Mouse (Mus musculus) G1E (cell line): ENCODE results near the gene Lin28b.

ENCODE experiments used
- CTCF ChIP-seq: IDR thresholded peaks from 2 replicates; pipeline ENCODE4 v1.5.1; 2012; ENCODE audit warnings: low read depth, low read length, inconsistent platforms, mixed read lengths
- GATA1 ChIP-seq: IDR thresholded peaks from 2 replicates; pipeline ENCODE4 v1.6.1; 2012; ENCODE audit warnings: borderline replicate concordance, low read length, inconsistent platforms, mixed read lengths
- GATA2 ChIP-seq: IDR thresholded peaks from 2 replicates; pipeline ENCODE4 v1.6.1; 2012; ENCODE audit warnings: low read depth, low read length, inconsistent platforms, borderline replicate concordance
- POLR2AphosphoS5 ChIP-seq: IDR thresholded peaks from 2 replicates; pipeline ENCODE4 v1.6.1; 2012; ENCODE audit warnings: low read depth, low read length, inconsistent platforms; ENCODE audit not compliant: insufficient replicate concordance
- TAL1 ChIP-seq: conservative IDR thresholded peaks from 2 replicates; pipeline ENCODE4 v1.6.1; 2012; ENCODE audit warnings: low read depth, low read length, inconsistent platforms, mixed read lengths

DNA sequence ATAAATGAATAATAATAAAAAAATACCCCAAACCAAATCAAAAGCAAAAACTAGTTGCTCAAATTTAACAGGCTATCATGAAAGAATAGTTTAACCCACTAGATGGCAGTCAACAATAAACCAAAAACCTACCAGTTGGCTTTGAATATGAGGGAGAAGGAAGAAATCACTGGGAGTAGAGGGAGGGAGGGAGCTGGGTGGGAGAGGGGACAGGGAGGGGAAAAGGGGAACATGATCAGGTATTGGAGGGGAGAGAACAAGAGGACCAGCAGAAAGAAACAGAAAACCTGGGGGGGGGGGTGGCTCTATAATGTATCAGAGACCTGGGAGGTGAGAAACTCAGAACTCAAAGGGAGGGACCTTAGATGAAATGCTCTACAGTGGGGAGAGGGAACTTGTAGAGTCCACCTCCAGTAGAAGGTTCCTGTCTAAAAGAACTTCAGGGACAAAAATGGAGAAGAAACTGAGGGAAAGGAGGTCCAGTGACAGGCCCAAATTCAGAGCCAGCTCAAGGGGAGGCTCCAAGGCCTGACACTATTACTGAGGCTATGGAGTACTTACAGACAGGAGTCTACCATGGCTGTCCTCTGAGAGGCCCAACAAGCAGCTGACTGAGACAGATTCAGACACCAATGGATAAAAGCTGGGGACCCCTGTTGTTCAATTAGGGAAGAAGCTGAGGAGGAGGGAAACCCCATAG lies 104.1 kb downstream of the Lin28b start:
- TF ChIP-seq CTCF (no peak), TAL1 (no peak), POLR2AphosphoS5 (no peak), GATA1 (no peak), GATA2 (no peak)
